Mouse (Mus musculus) embryonic facial prominence, embryonic 15.5 days (tissue): ENCODE data around the gene Znfx1. TPM values are rescaled to one million over a fixed set of nuclear protein-coding genes. Genes with fewer than 3 reads are reported as not detected.
A peak's percentile ranks its signal among the peaks of the same experiment; 100 is the strongest.
"Not testable (repeated sequence)": the region's sequence is repeated elsewhere in the genome, so short reads cannot be mapped to it uniquely, and the experiment has no call there.

Experiments used
- ATAC-seq: fragments of 200-750 bp; cut with Nextera tagmentation; 2 replicates; pipeline ENCODE4 v1.8.0; 2017; ENCODE audit warnings: low read depth, moderate TSS enrichment; ENCODE audit not compliant: insufficient number of reproducible peaks, low FRiP score, low TSS enrichment
- H3K27ac ChIP-seq: fragments of 300-500 bp; sonication (generic); replicated peaks from 2 replicates; pipeline ENCODE4 v1.5.1; 2015; ENCODE audit warnings: mild to moderate bottlenecking, inconsistent platforms
- H3K27me3 ChIP-seq: fragments of 300-500 bp; sonication (generic); 2 replicates; pipeline ENCODE4 v1.6.1; 2015; ENCODE audit warnings: inconsistent platforms
- H3K36me3 ChIP-seq: fragments of 300-500 bp; sonication (generic); 2 replicates; pipeline ENCODE4 v1.6.1; 2015; ENCODE audit warnings: mild to moderate bottlenecking, inconsistent platforms
- H3K4me1 ChIP-seq: fragments of 300-500 bp; sonication (generic); 2 replicates; pipeline ENCODE4 v1.6.1; 2015; ENCODE audit warnings: inconsistent platforms
- H3K4me2 ChIP-seq: fragments of 300-500 bp; sonication (generic); replicated peaks from 2 replicates; pipeline ENCODE4 v1.6.1; 2015; ENCODE audit warnings: mild to moderate bottlenecking, inconsistent platforms
- H3K4me3 ChIP-seq: fragments of 300-500 bp; sonication (generic); replicated peaks from 2 replicates; pipeline ENCODE4 v1.5.1; 2015; ENCODE audit warnings: mild to moderate bottlenecking, inconsistent platforms
- H3K9ac ChIP-seq: fragments of 300-500 bp; sonication (generic); 2 replicates; pipeline ENCODE4 v1.6.1; 2015; ENCODE audit warnings: inconsistent platforms
- H3K9me3 ChIP-seq: fragments of 300-500 bp; sonication (generic); replicated peaks from 2 replicates; pipeline ENCODE4 v1.6.1; 2016; ENCODE audit warnings: inconsistent platforms
- WGBS: fragments of 180-500 bp; shearing (Covaris S2); methylation state at CpG from one replicate; pipeline ENCODE4 v1.1.7; 2015; 5-methylcytosine and 5-hydroxymethylcytosine counted together
- polyA plus RNA-seq: library from polyadenylated mRNA; unstranded; fragments of >200 nt; fragmentation: Nextera tagmentation; extraction: Ambion mirVana; gene quantifications from 2 replicates; pipeline ENCODE4 v1.2.1, GENCODE M21; 2015

The Znfx1 gene
- polyA plus RNA-seq, 1 experiment from 2014 or later = 8.8 TPM

GRCm38 (mm10) chr2:167009483-167009882 lies 53.3 kb downstream of the Znfx1 start:
- no peaks in the 10 kb centered on the region for H3K9me3 ChIP-seq
- no peaks in the 10 kb centered on the region for H3K27me3 ChIP-seq
- no peak for ATAC-seq
- H3K4me3 ChIP-seq = no peak overlapping the region
- H3K27ac ChIP-seq = no peak overlapping the region
- 63% methylated on average over 4 of the region's 4 CpGs for WGBS
- H3K4me1 ChIP-seq = 0 out of 2 replicates have a peak, but pooled peaks cover 3% of the 10 kb centered on the region
- no peak overlapping the region for H3K9ac ChIP-seq
- no peaks in the 10 kb centered on the region for H3K36me3 ChIP-seq
- H3K4me2 ChIP-seq = no peak overlapping the region

GRCm38 (mm10) chr2:167007565-167007964 lies 55.2 kb downstream of the Znfx1 start:
- not testable (repeated sequence) for H3K9me3 ChIP-seq, H3K27ac ChIP-seq, H3K36me3 ChIP-seq, H3K4me3 ChIP-seq, ATAC-seq, H3K4me2 ChIP-seq, H3K4me1 ChIP-seq, H3K9ac ChIP-seq, H3K27me3 ChIP-seq
- WGBS = 68% methylated on average over 4 of the region's 4 CpGs

- no peak for ATAC-seq
- 69% methylated on average over 13 of the region's 13 CpGs for whole genome bisulfite sequencing
Measured at GRCm38 (mm10) chr2:167007001-167007491, 55.8 kb downstream of the Znfx1 start.

GRCm38 (mm10) chr2:167006355-167006754 lies 56.5 kb downstream of the Znfx1 start:
- no peak overlapping the region for H3K4me3 ChIP-seq
- no peak overlapping the region for H3K4me2 ChIP-seq
- no peak overlapping the region for H3K27ac ChIP-seq
- no peaks in the 10 kb centered on the region for H3K36me3 ChIP-seq
- 0 out of 2 replicates have a peak, but pooled peaks cover 6% of the 10 kb centered on the region for H3K4me1 ChIP-seq
- H3K9ac ChIP-seq = no peak overlapping the region
- WGBS = 92% methylated on average over 2 of the region's 2 CpGs
- H3K27me3 ChIP-seq = no peaks in the 10 kb centered on the region
- H3K9me3 ChIP-seq = no peaks in the 10 kb centered on the region
- ATAC-seq = no peak

More at GRCm38 (mm10) chr2:167007001-167007491, 55.8 kb downstream of the Znfx1 start:
- Histone ChIP-seq H3K27me3 (no peaks in the 10 kb centered on the region), H3K27ac (no peak overlapping the region), H3K9ac (no peak overlapping the region), H3K36me3 (no peaks in the 10 kb centered on the region), H3K4me2 (no peak overlapping the region), H3K4me1 (0 out of 2 replicates have a peak, but pooled peaks cover 3% of the 10 kb centered on the region), H3K4me3 (no peak overlapping the region), H3K9me3 (no peaks in the 10 kb centered on the region)

- 38% methylated on average over 8 of the region's 8 CpGs for WGBS
- Histone ChIP-seq H3K27me3 (no peaks in the 10 kb centered on the region), H3K27ac (no peak overlapping the region), H3K4me3 (no peak overlapping the region), H3K9ac (no peak overlapping the region), H3K4me2 (no peak overlapping the region), H3K4me1 (0 out of 2 replicates have a peak, but pooled peaks cover 9% of the 10 kb centered on the region), H3K9me3 (no peaks in the 10 kb centered on the region), H3K36me3 (no peaks in the 10 kb centered on the region)
- no peak for ATAC-seq
Measured at GRCm38 (mm10) chr2:167004099-167004854, 58.5 kb downstream of the Znfx1 start.

DNA sequence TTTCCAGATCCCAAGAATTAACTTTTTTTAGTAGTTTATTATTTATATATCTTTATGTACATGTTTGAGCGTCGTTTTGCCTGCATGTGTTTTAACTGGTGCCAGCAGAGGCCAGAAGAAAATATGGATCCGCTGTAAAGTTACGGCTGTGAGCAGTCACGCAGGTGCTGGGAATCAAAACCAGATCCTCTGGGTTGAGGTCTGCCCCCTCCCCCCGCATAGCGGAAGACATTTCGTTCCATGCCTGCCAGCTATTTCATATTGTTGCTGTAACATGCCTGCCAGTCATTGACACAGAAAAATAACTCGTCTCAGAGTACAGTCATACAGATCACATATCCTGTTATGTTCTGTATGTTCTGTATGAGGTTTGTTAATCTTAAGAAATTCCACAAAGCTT lies 61.3 kb downstream of the Znfx1 start:
- ATAC-seq = no peak
- H3K4me1 ChIP-seq = peaks cover 13% of the 10 kb centered on the region; the same call in 1 of the 2 replicates
- H3K27me3 ChIP-seq = no peaks in the 10 kb centered on the region
- WGBS = 28% methylated on average over 9 of the region's 9 CpGs
- no peak overlapping the region for H3K9ac ChIP-seq
- H3K9me3 ChIP-seq = no peaks in the 10 kb centered on the region
- no peak overlapping the region for H3K4me3 ChIP-seq
- H3K36me3 ChIP-seq = no peaks in the 10 kb centered on the region
- no peak overlapping the region for H3K27ac ChIP-seq
- no peak overlapping the region for H3K4me2 ChIP-seq

- 38% methylated on average over 8 of the region's 8 CpGs for WGBS
Measured at GRCm38 (mm10) chr2:166996533-166996894, 66.3 kb downstream of the Znfx1 start.

DNA sequence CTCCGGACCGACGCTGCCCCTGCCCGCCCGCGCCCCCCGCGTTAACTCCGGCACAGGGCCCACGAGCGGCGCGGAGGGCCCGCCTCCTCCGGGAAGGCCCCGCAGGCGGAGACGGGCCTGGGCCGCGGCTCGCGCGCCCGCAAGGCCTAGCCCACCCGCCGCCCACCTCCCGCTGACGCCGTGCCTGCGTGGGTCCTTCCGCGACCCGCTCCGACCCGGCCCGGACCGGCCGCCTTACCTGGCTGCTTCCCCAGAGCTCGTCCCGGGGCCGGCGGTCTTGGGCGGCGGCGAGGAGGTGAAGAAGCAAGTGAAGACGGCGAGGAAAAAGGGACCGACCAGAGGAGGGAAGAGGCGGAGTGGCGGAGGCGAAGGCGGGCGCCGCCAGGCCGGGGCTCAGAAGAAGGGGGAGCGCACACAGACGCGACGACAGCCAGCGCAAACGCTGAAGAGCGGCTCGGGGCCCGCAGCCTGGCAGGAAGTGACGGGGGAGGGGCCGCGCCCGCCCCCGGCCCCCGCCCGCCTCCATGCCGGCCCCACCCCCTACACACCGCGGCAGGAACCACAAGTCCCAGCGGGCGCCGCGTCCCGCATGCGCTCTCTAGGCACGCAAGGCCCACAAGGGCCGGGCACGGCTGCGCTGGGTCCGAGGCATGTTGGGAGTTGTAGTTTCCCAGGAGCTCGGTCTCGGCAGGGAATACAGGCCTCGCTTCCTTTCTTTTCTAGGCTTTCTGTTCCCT lies 66.9 kb downstream of the Znfx1 start, which contains the start of gene Stau1:
Gene Stau1, minus strand, starts transcription at position 504 of the 737 bp plus-strand sequence.
- Histone ChIP-seq H3K4me2 (peak within 1 kb of the TSS; percentile 84), H3K4me3 (peak within 1 kb of the TSS; percentile 88), H3K9ac (peak within 1 kb of the TSS; percentile 97), H3K9me3 (no peaks in the 10 kb centered on the region), H3K36me3 (no peaks in the 10 kb centered on the region), H3K27ac (peak within 1 kb of the TSS; percentile 99), H3K4me1 (peaks cover 45% of the 10 kb centered on the region), H3K27me3 (no peaks in the 10 kb centered on the region)
- WGBS = under 1% methylated on average over 88 of the region's 88 CpGs
- ATAC-seq = peak; percentile 99

More at GRCm38 (mm10) chr2:166996533-166996894, 66.3 kb downstream of the Znfx1 start:
- Histone ChIP-seq H3K9ac (peak overlapping the region; percentile 47), H3K9me3 (no peaks in the 10 kb centered on the region), H3K36me3 (no peaks in the 10 kb centered on the region), H3K4me1 (peaks cover 44% of the 10 kb centered on the region), H3K27me3 (no peaks in the 10 kb centered on the region), H3K27ac (peak overlapping the region; percentile 99), H3K4me2 (peak overlapping the region; percentile 84), H3K4me3 (peak overlapping the region; percentile 88)
- ATAC-seq = no peak

DNA sequence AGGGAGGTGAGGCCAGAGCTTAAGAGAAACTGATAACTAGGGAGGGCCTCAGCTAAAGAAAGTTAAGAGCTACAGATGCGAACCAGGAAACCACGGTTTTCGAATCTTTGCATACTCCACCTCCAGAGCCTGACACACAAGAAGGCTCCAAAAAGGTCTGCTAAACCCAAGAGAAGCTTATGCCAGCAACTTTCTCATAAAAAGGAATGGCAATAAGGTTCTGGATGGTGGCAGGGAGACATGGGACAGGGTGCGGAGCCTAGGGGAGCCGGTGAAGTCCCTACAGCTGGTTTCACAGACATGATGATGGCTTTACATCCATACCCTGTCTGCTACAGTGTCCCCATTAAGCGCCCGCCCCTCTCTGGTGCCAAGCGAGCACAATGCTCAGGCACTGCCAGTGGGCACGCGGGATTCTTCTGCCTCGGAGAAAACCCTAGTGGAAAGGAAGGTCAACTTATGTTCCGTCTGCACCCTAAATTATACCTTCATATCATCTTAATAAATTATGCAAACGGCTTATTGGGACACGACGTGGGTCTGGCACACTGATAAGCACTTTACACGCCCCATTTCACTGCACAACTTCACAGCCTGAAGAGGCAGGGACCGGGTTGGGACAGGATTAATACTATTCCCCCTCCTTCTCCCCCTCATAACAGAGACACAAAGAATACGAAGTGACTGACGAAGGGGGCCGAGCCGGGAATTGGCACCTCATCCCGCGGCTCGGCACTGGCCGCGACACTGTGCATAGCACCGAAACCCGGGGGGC lies 67.6 kb downstream of the Znfx1 start:
- H3K9me3 ChIP-seq = no peaks in the 10 kb centered on the region
- H3K27me3 ChIP-seq = no peaks in the 10 kb centered on the region
- peak overlapping the region; percentile 84 for H3K4me2 ChIP-seq
- peak overlapping the region; percentile 97 for H3K9ac ChIP-seq
- H3K4me3 ChIP-seq = peak overlapping the region; percentile 88
- H3K27ac ChIP-seq = peak overlapping the region; percentile 99
- H3K4me1 ChIP-seq = peaks cover 51% of the 10 kb centered on the region
- H3K36me3 ChIP-seq = no peaks in the 10 kb centered on the region
- WGBS = 2% methylated on average over 28 of the region's 28 CpGs
- ATAC-seq = 0 out of 2 replicates have a peak, but pooled peaks have one; percentile 1

GRCm38 (mm10) chr2:166991945-166992344 lies 70.9 kb downstream of the Znfx1 start:
- Histone ChIP-seq H3K4me2 (no peak overlapping the region), H3K9ac (0 out of 2 replicates have a peak overlapping the region, but pooled peaks have one; percentile 12), H3K27ac (peak overlapping the region; percentile 53), H3K9me3 (no peaks in the 10 kb centered on the region), H3K36me3 (no peaks in the 10 kb centered on the region), H3K4me3 (no peak overlapping the region), H3K4me1 (peaks cover 51% of the 10 kb centered on the region), H3K27me3 (no peaks in the 10 kb centered on the region)
- no peak for ATAC-seq

DNA sequence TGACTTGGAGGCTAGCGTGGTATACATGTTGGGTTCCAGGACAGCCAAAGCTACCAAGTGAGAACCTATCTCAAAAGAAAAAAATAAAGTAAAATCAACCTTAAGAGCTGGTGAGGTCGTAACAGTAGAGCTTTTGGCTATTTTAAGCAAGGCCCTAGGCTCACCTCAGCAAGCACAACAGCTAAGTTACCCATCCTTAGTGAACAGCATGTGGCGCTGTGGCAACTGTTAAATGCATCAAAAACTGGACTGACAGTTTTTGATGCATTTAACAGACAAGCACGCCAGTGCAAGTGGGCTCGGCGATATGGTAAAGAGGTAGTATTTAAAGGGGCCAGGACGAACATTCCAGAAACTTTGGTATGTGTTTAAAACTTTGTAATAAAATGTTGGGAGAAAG lies 72.0 kb downstream of the Znfx1 start:
- H3K4me2 ChIP-seq = no peak overlapping the region
- peaks cover 47% of the 10 kb centered on the region for H3K4me1 ChIP-seq

More for the DNA sequence above, 72.0 kb downstream of the Znfx1 start:
- no peaks in the 10 kb centered on the region for H3K36me3 ChIP-seq
- no peaks in the 10 kb centered on the region for H3K27me3 ChIP-seq
- H3K4me3 ChIP-seq = no peak overlapping the region
- WGBS = 52% methylated on average over 7 of the region's 7 CpGs
- ATAC-seq = no peak
- no peak overlapping the region for H3K9ac ChIP-seq
- no peak overlapping the region for H3K27ac ChIP-seq
- H3K9me3 ChIP-seq = no peaks in the 10 kb centered on the region
